Mouse (Mus musculus): ENCODE data around the gene Ska3. TPM values are rescaled to one million over a fixed set of nuclear protein-coding genes. Genes with fewer than 3 reads are reported as not detected.
"Not testable (repeated sequence)": the region's sequence is repeated elsewhere in the genome, so short reads cannot be mapped to it uniquely, and the experiment has no call there.

Gene Ska3
- under 1 TPM; 0.32 to 0.58 TPM for total RNA-seq (2021)
- long read RNA-seq: 0 reads

- peak; percentile 85 to 92 for DNase-seq (ENCODE audit: low spot score in 2 of 2)
Observed at GRCm38 (mm10) chr14:57825788-57826751, at the start of gene Ska3, which contains the start of gene Mrpl57. Ska3 (minus strand) TSS chr14:57826185. Mrpl57 (plus strand) TSS chr14:57826234.

- peak in 1 of 2 experiments; percentile 53 for DNase-seq (ENCODE audit: low spot score in 2 of 2)
Observed at GRCm38 (mm10) chr14:57866676-57867276, 40.8 kb upstream of the Ska3 start.

- no peak for DNase-seq (ENCODE audit: low spot score in 2 of 2)
Observed at GRCm38 (mm10) chr14:57865256-57865655, 39.3 kb upstream of the Ska3 start.

- DNase-seq (ENCODE audit: low spot score in 2 of 2): peak in 1 of 2 experiments; percentile 34
Observed at GRCm38 (mm10) chr14:57863129-57863528, 37.1 kb upstream of the Ska3 start.

GRCm38 (mm10) chr14:57861987-57862412 lies 36.0 kb upstream of the Ska3 start:
- DNase-seq (ENCODE audit: low spot score in 2 of 2): no peak

- no peak for DNase-seq (ENCODE audit: low spot score in 2 of 2)
Observed at GRCm38 (mm10) chr14:57859520-57859919, 33.5 kb upstream of the Ska3 start.

- DNase-seq (ENCODE audit: low spot score in 2 of 2): no peak
Observed at GRCm38 (mm10) chr14:57858601-57859000, 32.6 kb upstream of the Ska3 start.

GRCm38 (mm10) chr14:57856037-57856436 lies 30.1 kb upstream of the Ska3 start:
- DNase-seq (ENCODE audit: low spot score in 2 of 2): not testable (repeated sequence)

GRCm38 (mm10) chr14:57852961-57853360 lies 27.0 kb upstream of the Ska3 start:
- DNase-seq (ENCODE audit: low spot score in 2 of 2): no peak

- no peak for DNase-seq (ENCODE audit: low spot score in 2 of 2)
Observed at GRCm38 (mm10) chr14:57850330-57850729, 24.3 kb upstream of the Ska3 start.

GRCm38 (mm10) chr14:57848646-57849045 lies 22.7 kb upstream of the Ska3 start:
- DNase-seq (ENCODE audit: low spot score in 2 of 2): no peak

GRCm38 (mm10) chr14:57848061-57848460 lies 22.1 kb upstream of the Ska3 start:
- DNase-seq (ENCODE audit: low spot score in 2 of 2): not testable (repeated sequence)

- DNase-seq (ENCODE audit: low spot score in 2 of 2): no peak
Observed at GRCm38 (mm10) chr14:57844535-57844934, 18.6 kb upstream of the Ska3 start.

GRCm38 (mm10) chr14:57835157-57835556 lies 9.2 kb upstream of the Ska3 start:
- DNase-seq (ENCODE audit: low spot score in 2 of 2): no peak

- DNase-seq (ENCODE audit: low spot score in 2 of 2): no peak
Observed at GRCm38 (mm10) chr14:57833526-57833925, 7.5 kb upstream of the Ska3 start.

- DNase-seq (ENCODE audit: low spot score in 2 of 2): no peak
Observed at GRCm38 (mm10) chr14:57827284-57827683, 1.3 kb upstream of the Ska3 start.

- no peak for DNase-seq (ENCODE audit: low spot score in 2 of 2)
Observed at GRCm38 (mm10) chr14:57820839-57821238, 5.1 kb downstream of the Ska3 start.

- DNase-seq (ENCODE audit: low spot score in 2 of 2): no peak
Observed at GRCm38 (mm10) chr14:57811844-57812243, 14.1 kb downstream of the Ska3 start.

GRCm38 (mm10) chr14:57810886-57811285 lies 15.1 kb downstream of the Ska3 start:
- DNase-seq (ENCODE audit: low spot score in 2 of 2): no peak

- no peak for DNase-seq (ENCODE audit: low spot score in 2 of 2)
Observed at GRCm38 (mm10) chr14:57808558-57808957, 17.4 kb downstream of the Ska3 start.

GRCm38 (mm10) chr14:57803731-57804130 lies 22.3 kb downstream of the Ska3 start:
- DNase-seq (ENCODE audit: low spot score in 2 of 2): no peak
